Mouse (Mus musculus): ENCODE results near the gene Rad51c.

DNA sequence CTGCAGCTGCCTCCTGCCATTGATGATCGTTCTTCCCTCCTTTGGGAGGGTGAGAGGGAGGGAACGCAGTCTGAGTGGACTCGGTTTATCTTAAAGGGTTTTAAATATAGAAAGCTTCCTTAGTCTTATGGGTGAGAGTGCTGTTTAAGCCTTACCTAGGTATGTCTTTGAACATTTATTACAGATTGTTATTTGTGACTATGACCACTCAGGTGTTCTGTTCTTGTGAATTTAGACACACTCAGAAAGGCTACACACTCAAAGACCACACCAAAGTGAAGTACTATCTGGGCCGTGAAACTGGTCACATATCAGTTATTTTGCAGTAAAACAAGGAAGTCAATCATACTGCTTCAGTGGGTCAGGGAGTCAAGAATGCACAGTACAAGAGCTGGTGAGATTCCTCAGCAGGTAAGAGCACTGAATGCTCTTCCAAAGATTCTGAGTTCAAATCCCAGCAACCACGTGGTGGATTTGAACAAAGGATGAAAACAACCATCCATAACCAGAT is 38.7 kb upstream of the Rad51c start:
- TF ChIP-seq CTCF (IDR thresholded peaks at IDR 0.05; ENCODE audit: low read depth, low read length) (no peak), TAL1 (conservative IDR thresholded peaks at IDR 0.05; ENCODE audit: low read depth, low read length) (no peak), POLR2AphosphoS5 (IDR thresholded peaks at IDR 0.05; ENCODE audit: insufficient replicate concordance, low read depth, low read length) (peak; percentile 94; the same call in 1 of the 2 replicates), GATA1 (IDR thresholded peaks at IDR 0.05; ENCODE audit: borderline replicate concordance, low read length) (no peak), GATA2 (IDR thresholded peaks at IDR 0.05; ENCODE audit: borderline replicate concordance, low read depth, low read length) (no peak)
